Mouse (Mus musculus) urinary bladder, adult 18-20 months (tissue): ENCODE data around the gene Lsm11.
"Not testable (repeated sequence)": the region's sequence is repeated elsewhere in the genome, so short reads cannot be mapped to it uniquely, and the experiment has no call there.

Experiments
- DNase-seq, 2 experiments: peaks; one replicate each; pipeline ENCODE4 v3.0.0; 2022; ENCODE audit warnings: low spot score in 2 of 2, mixed read lengths in 2 of 2

Lsm11 gene

DNA sequence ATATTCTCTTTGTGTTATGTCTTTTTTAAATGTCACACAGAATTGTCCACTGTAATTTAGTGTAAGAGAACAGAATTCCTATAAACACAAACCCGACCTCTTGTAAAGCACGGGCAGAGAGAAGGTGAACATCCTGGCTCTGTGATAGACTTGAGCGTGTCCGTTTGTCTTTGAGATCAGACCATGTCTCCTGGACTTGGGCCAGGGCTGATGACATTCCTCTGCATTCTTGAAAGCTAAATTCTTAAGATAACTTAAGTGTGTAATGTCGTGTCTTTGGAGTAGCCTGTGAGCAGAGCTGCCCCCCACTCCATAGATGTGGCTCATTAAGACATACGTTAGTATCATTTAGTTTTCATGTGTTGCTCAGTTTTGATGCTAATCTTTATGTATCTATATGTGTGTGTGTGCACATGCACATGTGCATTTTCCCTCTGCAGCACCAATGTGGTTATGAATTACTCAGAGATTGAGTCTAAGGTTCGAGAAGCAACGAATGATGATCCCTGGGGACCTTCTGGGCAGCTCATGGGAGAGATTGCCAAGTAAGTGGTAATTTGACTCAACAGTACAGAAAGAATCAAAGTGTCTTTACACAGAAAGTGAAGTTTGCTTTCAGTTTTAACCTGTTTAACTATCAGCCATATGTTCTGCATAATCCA is 61.3 kb downstream of the Lsm11 start:
- no peak for DNase-seq

DNA sequence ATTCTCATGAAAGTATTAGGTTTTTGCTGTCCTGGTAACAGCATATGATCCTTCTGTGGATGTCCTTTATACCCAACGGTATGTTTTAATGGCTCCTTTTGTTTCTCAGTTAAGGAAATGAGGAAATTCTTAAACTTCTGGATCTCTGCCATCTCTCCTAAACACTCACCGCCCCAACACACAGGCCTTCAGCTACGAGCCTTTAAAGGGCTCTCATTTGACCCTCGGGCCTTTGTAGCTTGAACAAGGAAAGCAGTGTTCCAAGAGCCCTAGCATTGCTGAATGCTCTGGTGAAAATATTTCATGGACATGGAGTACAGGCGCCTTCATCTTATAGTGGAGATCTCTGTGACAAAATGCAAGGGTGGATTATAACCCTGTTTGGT is 63.1 kb downstream of the Lsm11 start:
- no peak for DNase-seq

DNA sequence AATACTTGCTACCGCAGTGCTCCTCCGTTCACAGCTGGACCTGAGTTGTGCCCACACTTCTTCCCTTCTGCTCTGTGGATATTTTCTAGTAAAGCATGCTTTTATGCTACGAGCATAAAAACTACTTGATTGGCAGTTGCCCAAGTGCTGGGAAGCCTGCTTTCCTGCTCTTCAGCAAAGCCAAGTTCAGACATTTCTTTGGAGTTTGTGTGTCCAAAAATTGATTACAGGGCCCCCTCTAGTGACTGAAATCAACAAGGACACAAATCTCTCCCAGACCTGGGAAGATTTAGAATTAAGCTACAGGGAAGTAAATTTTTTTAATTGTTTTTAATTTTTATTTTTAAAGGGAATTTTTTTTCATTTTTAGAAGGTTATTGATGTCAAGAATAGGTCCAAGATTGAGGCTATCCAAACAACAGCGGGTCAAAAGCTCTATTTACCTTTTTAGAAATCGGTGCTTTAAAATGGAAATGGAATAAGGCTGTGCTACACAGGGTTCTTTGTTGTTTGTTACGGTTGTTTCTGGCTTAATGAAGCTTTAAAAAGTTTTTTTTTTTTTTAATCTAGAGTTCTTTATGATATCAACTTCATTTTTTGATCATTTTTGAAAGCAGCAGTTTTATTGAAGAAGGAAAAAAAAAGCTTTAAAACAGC is 63.6 kb downstream of the Lsm11 start:
- no peak for DNase-seq

DNA sequence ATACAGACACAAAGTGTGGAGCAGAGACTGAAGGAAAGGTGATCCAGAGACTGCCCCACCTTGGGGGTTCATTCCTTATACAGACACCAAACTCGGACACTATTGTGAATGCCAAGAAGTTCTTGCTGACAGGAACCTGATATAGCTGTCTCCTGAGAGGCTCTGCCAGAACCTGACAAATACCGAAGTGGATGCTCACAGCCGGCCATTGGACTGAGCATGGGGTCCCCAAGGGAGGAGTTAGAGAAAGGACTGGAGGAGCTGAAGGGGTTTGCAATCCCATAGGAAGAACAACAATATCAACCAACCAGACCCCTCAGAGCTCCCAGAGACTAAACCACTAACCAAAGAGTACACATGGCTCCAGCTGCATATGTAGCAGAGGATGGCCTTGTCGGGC is 65.4 kb downstream of the Lsm11 start:
- not testable (repeated sequence) for DNase-seq
